Mouse (Mus musculus): ENCODE measurements around the gene Zcchc7.
A peak's percentile ranks its signal among the peaks of the same experiment; 100 is the strongest.

The Zcchc7 gene

GRCm38 (mm10) chr4:44965175-44965574 lies 209.5 kb downstream of the Zcchc7 start:
- DNase-seq (ENCODE audit: low read depth, low spot score): no peak

- no peak for DNase-seq (ENCODE audit: low read depth, low spot score)
These were observed 210.1 kb downstream of the Zcchc7 start for GRCm38 (mm10) chr4:44965736-44966135.

DNA sequence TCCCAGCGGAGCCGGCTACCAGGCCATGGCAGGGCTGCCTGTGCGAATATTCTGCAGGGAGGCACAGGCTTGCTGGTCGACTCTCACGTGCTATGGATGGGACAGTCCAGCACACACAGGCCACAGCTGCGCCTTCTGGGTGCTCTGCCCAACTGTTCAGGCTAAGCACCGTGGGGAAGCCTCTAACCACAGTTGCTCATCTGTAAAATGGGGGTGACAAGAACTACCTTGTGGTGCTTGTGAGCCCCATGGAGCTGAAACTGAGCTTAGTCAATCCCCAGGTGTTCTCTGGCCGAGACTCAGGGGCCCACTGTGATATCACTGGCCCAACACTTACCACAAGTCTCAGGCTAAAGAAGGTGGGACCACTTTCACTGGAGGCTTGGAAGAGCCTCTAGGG lies 211.7 kb downstream of the Zcchc7 start:
- DNase-seq (ENCODE audit: low read depth, low spot score): no peak

DNA sequence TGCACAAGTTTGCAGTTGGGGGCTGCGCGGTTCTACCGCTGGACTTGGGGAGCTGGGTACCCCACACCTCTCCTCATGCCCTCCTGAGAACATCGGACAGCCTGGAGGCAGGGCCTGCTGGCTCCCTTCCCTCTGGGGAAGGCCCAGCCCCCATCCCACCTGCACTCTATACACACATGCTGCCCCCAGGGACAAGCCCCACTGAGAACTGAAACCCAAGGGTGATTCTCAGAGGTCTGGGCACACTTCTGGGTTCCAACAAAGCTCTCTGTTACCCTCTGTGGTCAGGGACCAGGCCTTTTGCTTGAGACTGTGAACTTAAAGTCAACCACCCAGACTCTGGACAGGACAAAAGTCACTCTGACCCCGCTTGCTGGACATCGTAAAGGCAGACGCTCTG lies 214.4 kb downstream of the Zcchc7 start:
- no peak for DNase-seq (ENCODE audit: low read depth, low spot score)

DNA sequence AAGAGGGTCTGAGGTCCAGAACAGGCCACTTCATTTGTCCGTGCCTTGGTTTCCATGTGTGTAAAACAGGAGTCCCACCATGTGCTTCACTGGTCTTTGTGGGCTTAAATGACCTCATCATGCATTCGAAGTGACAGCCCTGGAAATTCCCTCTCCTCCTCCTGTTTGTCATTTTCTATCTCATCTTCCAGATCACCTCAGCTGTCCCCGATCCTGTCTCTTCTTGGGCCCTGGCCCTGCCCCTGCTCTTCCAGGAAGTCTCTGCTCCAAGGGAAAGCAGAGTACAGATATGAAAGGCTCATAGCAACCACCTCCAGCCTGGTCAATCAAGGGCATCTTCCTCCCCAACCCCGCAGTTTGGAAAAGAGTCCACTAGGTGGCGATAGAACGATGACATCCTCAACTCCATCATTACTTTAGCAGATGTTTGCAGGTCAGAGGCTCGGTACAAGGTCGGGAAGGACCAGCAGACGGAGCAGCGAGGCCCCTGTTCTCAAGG lies 215.0 kb downstream of the Zcchc7 start:
- DNase-seq (ENCODE audit: low read depth, low spot score): peak; percentile 85

GRCm38 (mm10) chr4:44973450-44973849 lies 217.8 kb downstream of the Zcchc7 start:
- peak; percentile 95 for DNase-seq (ENCODE audit: low read depth, low spot score)

- no peak for DNase-seq (ENCODE audit: low read depth, low spot score)
These were observed 218.2 kb downstream of the Zcchc7 start for GRCm38 (mm10) chr4:44973871-44974270.

- no peak for DNase-seq (ENCODE audit: low read depth, low spot score)
These were observed 218.7 kb downstream of the Zcchc7 start for GRCm38 (mm10) chr4:44974331-44974730.

- DNase-seq (ENCODE audit: low read depth, low spot score): no peak
These were observed 220.4 kb downstream of the Zcchc7 start for GRCm38 (mm10) chr4:44976026-44976615.

DNA sequence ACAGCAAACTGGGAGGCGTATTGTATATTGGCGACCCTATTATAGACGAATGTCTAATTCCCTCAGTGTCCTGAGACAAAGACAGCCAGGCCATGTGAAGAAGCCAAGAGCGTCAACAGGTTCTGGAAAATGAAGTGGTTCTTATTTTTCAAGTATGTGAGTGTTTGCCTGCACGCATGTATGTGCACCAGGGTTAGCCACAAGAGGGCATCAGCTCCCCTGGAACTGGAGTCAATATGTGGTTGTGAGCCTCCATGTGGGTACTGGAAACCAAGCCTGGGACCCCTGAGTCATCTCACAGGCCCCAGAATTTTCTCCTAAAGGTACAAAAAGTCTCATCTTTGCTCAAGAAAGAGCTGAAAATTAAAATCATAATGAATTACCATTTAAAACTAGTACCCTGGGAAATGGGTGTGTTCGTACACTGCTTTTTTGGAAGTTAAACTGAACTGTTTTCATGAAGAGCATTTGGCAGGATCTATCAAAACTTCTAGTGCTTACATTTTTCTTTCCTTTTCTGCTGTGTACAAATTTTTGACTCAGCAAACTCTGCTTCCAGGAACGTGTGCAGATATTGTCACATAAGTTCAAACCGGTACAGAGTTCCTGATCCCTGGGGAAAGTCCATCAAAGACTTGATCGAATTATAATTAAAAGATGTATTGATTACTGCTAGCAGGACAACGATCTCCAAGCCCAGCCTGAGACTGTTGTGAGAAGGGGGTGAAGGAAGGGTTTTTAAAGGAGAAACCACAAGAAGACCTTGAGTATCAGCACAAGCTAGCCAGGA lies 221.4 kb downstream of the Zcchc7 start:
- DNase-seq (ENCODE audit: low read depth, low spot score): peak; percentile 56

DNA sequence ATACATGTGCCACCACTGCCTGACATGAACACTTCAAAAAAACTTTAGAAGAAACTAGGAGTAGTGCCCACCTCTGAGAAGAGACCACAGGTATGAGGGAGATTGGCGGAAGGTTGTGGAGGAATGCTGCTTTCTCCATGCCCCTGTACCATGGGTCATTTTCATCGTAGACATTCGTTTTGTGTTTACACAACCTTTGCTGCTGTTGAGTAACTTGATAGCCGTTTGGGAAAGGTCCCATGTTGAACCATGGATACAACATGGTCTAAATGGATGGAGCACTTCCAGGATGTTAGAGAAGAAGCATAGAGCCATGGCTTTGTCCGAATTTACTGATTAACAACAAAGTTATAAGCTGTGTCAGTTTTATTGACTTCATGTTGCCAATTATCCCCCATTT lies 222.5 kb downstream of the Zcchc7 start:
- DNase-seq (ENCODE audit: low read depth, low spot score): no peak

DNA sequence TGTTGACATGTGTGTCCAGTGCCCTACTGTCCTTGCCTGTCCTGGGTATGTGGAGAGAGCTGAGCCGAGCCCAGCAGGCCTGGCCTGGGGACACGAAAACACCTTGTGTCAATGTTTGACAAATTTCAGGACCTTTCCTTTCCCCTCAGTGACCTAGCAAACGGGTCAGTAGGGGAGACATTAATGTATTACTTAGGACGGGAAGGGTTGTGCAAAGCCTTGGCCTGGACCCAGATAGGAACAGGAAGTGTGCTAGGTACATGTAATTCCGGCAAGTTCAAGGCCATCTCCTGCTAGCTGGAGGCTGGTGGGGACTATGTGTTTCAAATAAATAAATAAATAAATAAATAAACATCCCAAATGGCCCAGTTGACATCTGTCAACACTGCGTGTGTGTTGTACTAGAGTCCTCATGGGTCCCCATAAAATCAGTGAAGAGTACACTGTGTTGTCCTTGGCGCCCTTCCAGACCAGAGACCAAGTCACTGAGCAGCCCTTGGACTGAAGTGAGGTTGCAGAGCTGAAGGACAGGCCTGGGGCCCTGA lies 224.2 kb downstream of the Zcchc7 start:
- DNase-seq (ENCODE audit: low read depth, low spot score): no peak

- peak; percentile 85 for DNase-seq (ENCODE audit: low read depth, low spot score)
These were observed 225.8 kb downstream of the Zcchc7 start, which contains the start of gene Grhpr for GRCm38 (mm10) chr4:44981280-44981973. Gene Grhpr, plus strand, starts transcription at chr4:44981395.
